Mouse (Mus musculus) mouse trophoblast stem cell (cell line): ENCODE results near the gene Cfap61.

ENCODE experiments used
- in situ Hi-C, 2 experiments: fragments of 300-500 bp; cut with MseI, MboI; formaldehyde crosslinking; loops; 2 replicates in 1 of 2; 3 replicates in 1 of 2; pipeline ENCODE4 v1.15.1; 2025

The Cfap61 gene

DNA sequence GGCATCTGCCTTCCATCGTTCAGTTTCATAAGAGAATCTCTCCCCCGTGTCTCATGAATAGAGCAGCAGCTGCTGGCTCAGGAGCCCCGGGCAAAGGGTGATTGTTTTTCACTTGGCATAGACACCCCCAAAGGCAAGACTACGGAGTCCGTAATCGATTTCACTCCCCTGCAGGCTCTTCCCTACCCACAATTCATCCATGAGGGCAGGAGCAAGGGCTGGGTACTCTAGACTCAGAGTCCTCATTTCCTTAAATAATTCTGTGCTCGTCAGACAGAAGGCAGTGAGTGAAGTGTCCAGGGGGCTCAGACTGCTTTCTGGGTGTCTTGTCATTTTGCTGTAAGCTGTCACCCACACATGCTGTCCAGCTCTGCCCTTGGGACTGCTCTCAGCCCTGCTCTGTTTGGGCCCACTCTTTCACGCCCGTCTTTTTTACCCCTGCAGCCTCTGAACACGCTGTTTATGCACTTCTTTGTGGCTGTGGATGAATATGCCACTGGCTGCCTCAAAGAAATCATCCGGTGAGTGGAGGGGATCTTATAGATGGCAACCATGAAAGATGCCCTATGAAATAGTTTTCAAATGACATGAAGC is 15.0 kb downstream of the Cfap61 start:
- in situ Hi-C loops = loop anchor here (10.0 to 25.0 kb wide), 2 partner anchors 265 to 438 kb away; no protein-coding TSS in a partner anchor

DNA sequence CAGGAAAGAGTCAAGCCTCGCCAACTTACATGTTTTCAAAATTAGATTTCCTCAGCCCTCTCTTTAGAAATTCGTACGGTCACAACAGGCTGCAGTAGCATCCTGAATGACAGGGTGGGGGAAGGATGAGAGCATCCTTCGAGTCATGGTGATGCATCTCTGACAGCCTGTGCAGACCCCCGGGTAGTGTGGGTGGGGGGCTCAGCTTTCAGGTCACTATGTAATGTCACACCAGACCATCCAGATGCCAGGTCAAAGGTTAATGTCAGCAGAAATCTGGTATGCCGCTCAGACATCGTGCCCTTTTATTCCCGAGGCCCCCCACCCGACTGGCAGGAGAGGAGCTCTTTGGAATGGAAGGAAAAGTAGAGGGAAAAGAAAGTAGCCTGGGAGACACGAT is 15.7 kb downstream of the Cfap61 start:
- in situ Hi-C loops = loop anchor here (10.0 to 25.0 kb wide), 2 partner anchors 265 to 437 kb away; no protein-coding TSS in a partner anchor

DNA sequence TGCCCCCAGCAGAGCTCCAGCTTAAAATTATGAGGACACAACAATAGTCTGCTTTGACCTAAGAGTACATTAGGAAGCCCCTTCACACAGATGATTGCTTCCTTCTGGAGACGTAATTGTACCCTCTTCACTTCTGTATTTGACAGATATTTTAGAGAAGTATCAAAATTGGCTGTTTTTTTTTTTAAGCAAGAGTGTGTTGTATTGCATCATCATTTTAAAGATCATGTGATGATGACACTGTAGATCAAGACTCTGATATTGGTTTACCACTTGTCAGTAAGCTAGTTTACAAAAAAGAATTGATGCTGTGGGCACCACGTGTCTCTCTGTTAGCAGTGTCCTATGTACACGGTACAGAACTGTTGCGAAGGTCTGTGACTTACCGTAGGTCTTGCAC is 18.1 kb downstream of the Cfap61 start:
- in situ Hi-C loops = loop anchor here (10.0 to 25.0 kb wide), 2 partner anchors 262 to 435 kb away; no protein-coding TSS in a partner anchor

DNA sequence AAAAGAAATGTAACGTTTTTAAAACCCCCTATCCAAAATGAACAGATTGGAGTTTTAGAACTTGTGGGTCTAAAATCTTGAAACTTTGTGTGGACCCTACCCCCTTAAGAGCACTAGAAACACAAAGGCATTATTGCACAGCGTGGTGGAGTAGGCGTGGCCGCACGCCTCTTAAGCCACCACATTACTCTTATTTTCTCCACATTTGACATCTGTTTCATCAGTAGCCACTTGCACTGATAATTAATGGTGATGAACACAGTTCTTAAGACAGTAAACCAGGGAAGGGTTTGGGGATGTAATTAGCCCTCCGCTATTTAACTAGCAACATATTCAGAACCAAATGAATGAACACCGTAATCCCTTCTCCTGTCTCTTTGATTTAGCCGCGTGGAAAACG is 21.3 kb downstream of the Cfap61 start:
- in situ Hi-C loops = loop anchor here (10.0 to 25.0 kb wide), 2 partner anchors 259 to 431 kb away; no protein-coding TSS in a partner anchor

DNA sequence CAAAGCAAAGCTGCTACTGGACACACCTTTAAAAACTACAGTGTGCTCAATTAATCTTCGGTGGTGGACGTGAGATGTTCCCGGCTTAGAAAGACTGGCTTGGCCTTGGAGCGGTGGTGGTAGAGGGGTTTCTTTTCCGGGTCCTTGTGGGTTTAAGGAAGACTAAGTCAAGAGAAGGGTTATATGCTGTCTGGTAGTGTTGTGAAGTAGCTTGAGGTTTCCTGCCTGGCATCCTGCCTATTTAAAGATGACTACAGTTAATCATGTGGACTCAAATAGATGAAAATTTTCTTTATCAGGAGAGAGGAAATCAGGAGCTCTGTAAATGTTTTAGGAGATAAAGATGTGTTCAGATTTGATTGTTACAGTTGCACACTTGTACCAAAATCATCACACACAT is 21.7 kb downstream of the Cfap61 start:
- in situ Hi-C loops = loop anchor here (10.0 to 25.0 kb wide), 2 partner anchors 258 to 431 kb away; no protein-coding TSS in a partner anchor

DNA sequence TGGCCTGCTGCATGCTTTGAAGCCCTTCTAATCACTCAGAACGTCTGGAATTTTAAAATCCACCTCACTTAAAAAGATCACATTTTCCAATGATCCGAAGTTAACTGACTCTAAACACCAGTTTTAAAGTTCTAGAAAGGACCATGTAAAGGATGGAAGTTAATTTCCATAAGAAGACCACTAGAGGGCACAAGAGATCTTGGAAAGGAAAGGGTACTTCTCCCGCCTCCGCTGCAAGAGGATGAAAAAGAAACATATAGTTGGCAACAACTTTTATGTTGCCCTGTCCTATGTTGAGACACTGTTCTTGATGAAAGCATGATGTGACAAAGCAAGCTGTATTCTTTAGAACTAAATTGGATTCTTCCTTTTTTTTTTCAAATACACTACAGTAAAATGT is 22.9 kb downstream of the Cfap61 start:
- in situ Hi-C loops = loop anchor here (10.0 to 25.0 kb wide), 2 partner anchors 257 to 430 kb away; no protein-coding TSS in a partner anchor

DNA sequence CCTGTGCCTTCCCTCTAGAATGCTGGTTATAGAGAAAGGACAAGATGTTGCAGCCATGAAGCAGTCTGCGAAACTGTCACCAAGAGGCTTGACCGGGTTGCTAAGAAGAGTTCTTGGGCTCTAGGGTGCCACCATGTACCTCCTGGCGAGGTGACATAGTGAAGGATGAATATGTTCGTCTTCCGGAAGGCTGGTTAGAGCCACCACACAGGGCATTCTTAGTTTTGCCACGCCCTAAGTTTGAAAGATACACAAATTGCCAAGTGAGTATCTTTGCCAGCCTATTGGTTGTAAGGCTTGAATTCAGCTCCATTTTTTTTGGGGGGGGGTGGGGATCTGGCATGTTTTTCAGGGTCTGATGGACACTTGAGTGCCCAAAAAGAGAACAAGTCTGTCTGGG is 23.5 kb downstream of the Cfap61 start:
- in situ Hi-C loops = loop anchor here (10.0 to 25.0 kb wide), 2 partner anchors 257 to 429 kb away; no protein-coding TSS in a partner anchor

DNA sequence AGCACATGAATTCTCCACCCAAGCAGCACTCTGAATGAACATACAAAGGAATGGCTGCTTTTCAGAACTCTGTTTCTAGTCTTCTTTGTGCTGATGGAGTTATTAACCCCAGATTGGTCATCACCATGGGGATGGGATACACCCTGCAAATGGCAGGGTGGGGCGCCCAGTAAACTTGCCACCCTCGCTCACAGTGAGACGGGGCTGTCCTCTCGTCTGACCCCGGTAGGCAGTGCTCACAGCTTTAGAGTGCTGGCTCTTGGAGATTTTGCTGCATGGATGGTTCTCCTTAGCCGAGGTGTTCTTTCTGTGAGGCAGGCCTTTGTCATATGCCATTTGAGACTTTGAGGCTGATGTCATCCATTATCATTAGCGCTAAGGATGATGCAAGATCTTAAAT is 24.0 kb downstream of the Cfap61 start:
- in situ Hi-C loops = loop anchor here (10.0 to 25.0 kb wide), 2 partner anchors 256 to 429 kb away; no protein-coding TSS in a partner anchor

DNA sequence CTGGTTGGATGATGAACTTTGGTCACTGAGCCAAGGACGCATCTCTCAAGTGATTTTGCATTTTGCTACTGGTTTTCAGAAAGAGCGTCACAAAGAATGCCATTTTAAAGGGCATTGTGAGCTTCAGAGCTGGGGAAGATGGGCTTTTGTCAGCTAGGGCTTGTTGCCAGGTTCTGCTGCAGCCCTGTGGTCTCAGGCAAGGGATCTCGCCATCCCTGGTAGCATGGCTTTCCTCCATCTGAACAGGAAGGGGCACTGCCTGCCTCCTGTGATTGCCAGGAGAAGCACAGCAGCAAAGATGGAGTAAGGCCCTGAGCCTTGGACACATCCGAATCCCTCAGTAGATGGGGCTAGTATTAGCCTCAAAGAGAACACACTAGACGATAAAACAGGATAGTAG is 27.3 kb downstream of the Cfap61 start:
- in situ Hi-C loops = loop anchor here (25.0 kb wide), 1 partner anchor 425 kb away; no protein-coding TSS in a partner anchor

DNA sequence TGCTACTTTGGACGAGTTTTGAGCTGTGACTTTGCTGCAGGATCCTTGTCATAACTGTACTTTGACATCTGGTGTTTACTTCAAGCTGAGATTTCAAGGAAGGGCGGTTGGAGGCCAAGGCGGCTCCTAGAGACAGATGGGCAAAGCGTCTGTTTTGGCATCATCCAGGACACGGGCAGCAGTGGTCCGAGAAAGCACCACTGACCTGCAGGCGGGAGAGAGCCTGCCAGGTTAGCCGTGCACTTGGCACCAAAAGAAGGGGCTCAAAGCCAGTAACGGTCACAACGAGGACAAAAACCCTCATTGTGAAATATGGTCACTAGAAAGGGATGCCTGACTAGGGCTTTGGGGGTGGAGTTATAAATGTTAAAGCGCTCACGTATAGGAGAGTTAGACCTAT is 36.2 kb downstream of the Cfap61 start:
- in situ Hi-C loops = loop anchor here (25.0 kb wide), 1 partner anchor 417 kb away; no protein-coding TSS in a partner anchor

DNA sequence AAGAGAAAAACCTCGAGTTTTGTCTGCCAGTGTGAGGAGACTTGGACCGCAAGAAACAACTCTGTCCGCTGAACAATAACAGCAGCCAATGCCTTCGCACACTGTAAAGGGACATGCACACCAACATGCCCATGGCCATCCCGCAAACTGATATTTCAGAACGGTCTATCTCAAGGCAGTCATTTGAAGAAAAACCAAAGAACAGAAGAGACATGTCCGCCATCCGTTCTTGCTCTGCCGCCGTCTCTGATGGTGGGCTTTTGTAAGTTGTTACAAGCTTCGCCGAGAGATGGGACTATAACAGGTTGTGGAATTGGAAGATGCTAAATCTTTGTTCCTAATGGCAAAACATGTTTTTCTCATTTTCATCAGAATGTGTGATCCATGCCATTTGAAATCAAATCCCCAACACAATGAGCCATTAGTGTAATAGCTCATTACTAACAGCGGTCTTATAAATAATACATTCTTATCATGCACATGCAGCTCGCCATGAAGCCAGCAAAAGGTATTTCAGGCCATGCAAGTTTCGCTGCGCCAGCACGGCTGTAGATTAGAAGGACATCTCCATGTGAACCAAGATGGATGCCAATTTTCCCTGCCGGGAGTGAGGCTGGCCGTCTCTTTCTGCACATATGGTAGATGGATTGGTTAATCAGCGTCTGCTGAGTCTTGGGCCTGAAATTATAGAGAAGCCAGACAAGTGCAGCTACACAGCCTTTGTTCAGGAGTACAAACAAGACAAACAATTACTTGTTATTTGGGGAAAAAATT is 36.8 kb downstream of the Cfap61 start:
- in situ Hi-C loops = loop anchor here (25.0 kb wide), 1 partner anchor 416 kb away; no protein-coding TSS in a partner anchor

DNA sequence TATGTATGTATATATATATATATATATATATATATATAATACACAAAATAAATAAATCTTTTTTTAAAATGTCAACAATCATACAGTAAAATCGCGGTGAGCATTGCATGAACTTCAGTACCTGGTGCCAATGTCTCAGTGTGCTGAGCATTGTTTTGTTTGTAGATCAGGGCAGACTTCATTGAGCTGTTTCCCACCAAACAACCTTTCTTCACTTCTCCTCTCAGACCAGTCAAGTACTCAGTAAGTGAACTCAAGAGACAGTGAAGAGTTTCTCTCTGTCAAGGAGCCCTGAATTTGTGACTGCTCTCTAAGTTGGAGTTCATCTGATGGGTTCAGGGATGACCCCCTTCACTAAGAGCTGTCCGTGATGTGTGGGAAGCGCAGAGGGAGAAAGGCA is 38.0 kb downstream of the Cfap61 start:
- in situ Hi-C loops = loop anchor here (25.0 kb wide), 1 partner anchor 415 kb away; no protein-coding TSS in a partner anchor

DNA sequence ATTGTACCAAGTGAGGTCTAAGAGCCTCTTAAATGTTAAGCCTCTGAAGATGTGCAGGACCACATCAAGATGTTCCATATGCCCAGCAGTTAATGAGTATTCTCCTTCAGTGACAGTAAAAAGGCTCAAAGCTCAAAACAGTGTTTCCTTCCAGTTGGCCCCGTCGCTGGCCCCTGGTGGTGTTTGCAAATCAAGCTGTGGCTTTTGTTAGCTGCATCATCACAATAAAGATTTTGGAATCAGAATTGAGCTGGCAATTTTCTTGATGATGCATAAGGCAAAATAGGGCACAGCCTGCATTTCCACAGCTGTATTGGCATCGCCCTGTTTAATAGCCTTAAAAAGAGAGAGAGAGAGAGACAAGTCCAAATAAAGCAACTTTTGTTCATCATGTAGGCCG is 45.0 kb downstream of the Cfap61 start:
- in situ Hi-C loops = no loop called here

DNA sequence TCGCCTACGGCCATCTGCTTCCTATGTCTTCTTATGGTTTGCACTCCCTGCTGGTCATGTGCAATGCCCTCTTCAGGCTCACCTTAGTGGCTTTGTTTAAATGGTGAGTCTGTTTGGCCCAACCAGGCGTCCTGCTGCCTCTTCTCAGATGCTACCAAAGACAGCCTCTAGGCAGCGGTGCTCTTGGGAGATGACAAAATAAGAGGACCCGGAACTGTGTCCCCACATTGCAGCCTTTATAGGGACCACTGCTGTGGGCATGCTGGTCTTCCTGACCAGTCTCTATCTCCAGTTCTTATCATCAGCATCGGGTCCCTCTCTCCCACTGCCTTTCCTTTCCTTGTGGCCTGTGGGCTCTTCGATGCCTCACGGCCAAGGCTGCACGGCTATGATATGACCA is 46.3 kb downstream of the Cfap61 start:
- in situ Hi-C loops = no loop called here

DNA sequence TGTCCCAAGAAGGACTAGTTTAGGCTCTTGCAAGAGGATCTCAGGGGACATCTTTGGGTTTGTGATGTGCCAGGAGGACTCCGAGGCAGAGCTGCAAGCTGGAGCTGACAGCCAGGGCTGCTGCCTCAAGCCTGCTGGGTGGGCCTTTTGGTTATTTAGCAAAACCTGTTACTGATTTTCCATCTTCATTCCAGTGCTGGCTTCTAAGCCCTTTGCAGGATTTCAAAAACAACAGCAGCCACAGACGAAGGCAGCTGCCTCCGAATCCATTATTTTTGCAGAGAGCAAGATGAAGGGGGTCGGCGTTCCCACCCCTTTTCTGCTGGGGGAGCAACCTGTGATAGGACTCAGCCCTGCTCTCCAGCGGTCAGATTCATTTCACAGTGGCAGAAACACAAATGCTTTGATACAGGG is 47.1 kb downstream of the Cfap61 start:
- in situ Hi-C loops = no loop called here

DNA sequence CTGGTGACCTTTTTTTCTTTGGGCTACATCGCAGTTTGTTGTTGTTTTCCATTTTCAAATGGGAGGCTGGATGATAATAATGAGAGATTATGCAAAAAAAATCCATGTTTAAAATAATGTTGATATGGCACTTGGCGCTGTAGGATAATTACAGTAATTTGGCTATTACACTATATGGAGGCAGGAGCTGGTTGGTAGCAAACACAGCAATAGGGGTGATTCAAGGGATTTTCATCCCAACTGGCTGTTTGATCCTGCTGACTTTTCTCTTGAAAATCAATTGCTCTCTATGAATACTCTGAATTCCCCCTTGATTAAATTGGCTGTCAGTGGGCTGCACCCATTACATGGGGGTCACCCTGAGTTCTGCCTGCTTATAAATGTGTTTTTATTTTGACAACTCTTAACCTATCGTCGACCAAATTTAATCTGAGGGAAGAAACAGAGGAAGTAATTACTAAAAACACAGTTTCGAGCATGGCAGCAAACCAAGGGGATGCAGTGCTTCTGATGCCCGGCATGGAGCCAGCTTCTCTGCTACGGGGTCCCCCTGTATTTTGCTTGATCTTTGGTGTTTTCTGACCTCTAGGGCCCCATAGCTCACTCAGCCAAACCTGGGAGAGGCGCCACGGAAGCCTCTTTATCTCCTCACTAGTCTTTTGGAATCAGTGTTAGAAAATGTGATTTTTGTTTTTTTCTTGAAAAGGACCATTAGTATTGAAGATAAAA is 47.9 kb downstream of the Cfap61 start:
- in situ Hi-C loops = no loop called here

DNA sequence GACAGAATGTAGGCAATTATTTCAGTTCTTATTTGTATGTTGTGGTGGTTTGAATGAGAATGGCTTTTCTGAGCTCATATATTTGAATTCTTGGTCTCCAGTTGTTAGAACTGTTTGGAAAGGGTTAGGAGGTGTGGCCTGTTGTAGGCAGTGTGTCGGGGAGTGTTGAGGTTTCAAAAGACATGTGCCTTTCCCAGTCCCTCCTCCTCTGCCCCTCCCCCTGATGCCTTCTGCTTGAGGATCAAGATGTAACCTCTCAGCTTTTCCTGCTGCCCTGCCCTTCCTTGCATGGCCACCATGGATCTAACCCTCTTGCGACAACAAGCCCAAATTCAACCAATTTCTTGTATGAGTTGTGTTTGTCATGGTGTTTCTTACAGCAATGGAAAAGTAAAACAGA is 53.2 kb downstream of the Cfap61 start:
- in situ Hi-C loops = no loop called here

DNA sequence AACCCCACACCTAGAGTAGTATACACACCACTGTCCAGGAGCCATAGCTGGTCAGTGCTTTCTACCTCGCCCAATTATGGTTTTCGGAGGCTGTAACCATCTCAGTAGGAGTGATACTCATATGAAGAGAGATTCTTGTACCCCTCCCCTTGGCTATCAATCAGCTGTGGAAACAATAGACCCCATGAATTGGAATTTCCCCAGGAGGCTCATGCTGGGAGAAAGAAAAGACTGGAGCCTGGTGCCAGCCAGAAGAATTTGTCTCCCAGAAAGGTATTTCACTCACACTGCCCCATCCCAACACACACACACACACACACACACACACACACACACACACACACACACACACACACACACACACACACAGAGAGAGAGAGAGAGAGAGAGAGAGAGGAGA is 55.9 kb downstream of the Cfap61 start:
- in situ Hi-C loops = no loop called here

DNA sequence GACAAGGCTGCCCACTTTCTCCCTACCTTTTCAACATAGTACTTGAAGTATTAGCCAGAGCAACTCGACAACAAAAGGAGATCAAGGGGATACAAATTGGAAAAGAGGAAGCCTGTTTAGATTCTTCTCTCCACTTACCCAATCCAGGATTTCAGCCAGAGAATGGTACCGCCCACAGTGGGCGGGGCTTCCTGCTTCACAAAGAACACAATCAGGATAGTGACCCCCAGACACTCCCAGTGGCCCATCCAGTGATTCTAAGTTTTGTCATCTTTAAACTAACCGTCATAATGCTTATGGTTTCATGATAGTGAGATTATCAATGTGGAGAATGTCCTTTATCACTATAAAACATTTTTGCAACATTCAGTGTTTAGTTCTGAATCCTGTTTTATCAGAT is 61.9 kb downstream of the Cfap61 start:
- in situ Hi-C loops = no loop called here

DNA sequence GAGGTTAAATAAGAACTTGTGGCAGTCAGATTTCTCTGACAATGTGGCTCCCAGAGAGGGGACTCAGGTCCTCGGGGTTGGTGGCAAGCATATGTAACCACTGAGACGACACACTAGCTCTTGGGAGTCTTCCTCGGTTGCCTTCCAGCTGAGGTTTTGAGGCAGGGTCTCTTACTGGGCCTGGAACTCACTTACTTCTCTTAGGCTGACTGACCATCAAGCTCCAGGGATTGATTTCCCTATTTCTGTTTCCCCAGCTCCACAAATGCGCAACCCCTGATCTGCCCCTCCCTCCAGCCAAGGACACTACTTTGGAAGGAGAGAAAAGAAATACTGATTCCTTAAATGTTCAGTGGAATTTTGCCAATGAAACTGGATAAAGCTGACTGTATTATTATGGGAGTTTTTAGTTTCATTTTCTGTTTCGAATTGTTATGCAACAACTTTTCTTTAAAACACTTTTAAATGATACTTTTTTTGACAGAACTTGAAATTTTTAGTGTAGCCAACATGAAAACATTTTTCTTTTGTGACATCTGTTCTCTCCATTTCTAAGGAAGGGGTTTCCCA is 63.5 kb downstream of the Cfap61 start:
- in situ Hi-C loops = no loop called here

DNA sequence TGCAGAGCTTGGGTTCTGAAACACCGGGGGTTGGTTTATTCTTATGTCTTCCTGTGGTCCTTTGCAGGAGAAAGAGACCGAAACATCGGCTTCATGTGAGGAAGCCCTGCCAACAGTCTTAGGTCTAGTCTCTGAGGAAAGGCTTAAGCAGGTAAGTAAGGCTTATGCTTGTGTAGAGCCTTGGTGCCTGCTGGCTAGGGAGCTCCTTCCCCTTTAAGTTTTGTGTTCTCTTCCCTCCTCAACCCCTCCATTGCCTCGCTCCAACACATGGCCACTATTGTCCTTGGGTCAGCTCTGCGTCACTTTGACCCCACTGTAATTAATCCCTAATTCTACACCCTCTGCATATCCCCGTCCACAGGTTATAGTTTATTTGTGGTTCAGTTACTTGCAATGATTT is 74.2 kb downstream of the Cfap61 start:
- in situ Hi-C loops = no loop called here
